Mouse (Mus musculus) erythroblast, adult 5-6 weeks (primary cell): ENCODE measurements around the gene Nobox. TPM values are rescaled to one million over a fixed set of nuclear protein-coding genes. Genes with fewer than 3 reads are reported as not detected.

ENCODE experiments used
- ATAC-seq: replicated peaks from 2 replicates; pipeline ENCODE4 v1.8.0; 2016; ENCODE audit warnings: moderate number of reproducible peaks, mild to moderate bottlenecking, moderate TSS enrichment, inconsistent platforms; ENCODE audit not compliant: poor library complexity, low FRiP score, severe bottlenecking
- total RNA-seq, 2 experiments: library from RNA; stranded (forward) in 1 of 2; stranded (reverse) in 1 of 2; fragments of 150-400 nt in 1 of 2; fragments of 200-764, 138-1000 nt in 1 of 2; gene quantifications; 2 replicates each; pipeline versions ENCODE4 v1.2.3 to v1.2.4; 2015 to 2017; ENCODE audit warnings: low replicate concordance in 2 of 2

The Nobox gene
- total RNA-seq (2015; ENCODE audit: low replicate concordance) = not detected in 2 replicates
- not detected in 2 replicates for total RNA-seq (2017; ENCODE audit: low replicate concordance)

DNA sequence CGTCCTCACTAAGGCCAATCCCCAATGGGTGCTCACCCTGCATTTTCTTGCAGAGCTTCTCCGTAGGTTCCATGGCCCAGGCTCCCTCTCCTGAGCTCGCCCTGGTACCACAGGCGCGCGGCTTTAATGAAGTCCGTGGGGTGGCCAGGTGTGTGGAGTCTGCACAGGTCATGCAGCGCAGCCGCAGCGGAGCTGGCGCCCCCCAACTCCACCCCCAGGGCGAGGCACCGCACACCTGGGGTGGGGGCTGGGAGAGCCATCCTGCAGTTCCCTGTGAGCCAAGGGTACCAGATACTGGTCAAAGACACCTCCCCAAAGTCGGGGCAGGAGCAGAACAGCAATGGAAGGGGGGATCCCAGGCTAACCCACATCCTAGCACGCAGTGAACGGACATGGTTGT, at the start of gene Nobox:
Gene Nobox, minus strand, starts transcription at position 101 of the 400 bp plus-strand sequence.
- ATAC-seq = no peak

DNA sequence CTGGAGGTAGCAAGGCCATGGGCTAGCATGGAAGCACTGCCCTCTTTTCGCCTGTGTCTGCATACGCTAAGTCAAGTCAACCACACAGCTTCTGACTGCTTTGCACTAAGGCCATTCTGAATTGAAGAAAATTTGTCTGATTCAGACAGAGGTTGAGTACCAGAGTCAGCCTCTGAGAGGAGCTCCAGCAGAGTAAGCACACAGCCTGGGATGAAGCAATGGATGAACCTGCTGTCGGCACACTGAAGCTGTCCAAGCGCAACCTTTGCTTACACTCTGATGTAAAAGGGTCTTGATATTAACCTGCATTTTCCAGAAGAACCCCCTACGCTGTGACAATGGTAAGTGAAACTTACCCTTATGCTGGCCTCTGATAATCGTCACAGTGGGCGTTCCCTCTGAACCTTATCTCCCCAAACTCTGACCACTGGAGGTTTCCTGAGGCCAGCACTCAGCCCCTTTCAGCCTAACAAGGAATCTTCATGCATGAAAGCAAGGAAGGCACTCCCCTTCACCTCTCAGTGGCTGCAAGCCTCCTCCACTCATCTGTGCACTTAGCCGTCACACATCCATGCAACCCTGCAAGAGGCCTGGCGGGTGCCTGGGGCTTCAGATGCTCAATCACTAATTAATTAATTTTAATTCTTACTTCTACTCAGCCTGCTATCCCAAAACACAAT, 45.3 kb upstream of the Nobox start:
- ATAC-seq = no peak

DNA sequence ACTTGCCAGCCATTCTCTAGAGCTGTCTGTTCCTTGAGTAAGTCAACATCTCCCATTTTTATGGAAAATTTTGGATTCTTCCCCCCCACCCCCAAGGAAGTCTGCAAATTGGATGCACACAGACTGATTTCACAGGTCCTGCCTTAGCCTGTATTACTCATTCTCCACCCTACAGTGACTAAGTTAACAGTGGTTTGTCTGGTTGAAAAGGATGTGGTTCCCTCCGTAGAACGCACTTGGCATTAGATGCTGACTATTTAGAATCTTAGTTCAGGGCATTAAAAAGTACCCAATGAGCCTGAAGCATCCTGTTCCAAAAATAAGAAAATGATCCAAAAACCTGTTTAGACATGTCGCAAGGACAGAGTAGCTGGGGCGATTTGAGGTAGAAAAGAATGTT, 44.1 kb upstream of the Nobox start:
- no peak for ATAC-seq

DNA sequence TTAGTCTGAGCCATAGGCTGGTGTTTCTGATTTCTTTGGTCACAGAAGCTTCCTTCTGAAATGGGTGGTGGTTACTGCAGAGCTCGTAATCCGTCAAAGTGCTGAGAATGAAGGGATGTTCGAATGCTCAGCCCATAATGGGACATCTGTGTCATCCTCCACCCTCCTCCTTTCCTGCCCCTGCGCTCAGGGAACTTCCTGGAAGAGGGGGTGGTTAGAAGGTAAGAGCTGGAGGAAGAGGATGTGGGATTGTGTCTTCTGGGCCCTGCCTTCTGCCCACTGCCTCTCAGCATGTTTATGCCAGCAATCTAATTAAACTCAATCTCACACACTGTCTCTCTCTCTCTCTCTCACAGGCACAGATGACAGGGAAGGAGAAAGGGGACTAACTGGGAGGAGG, 39.7 kb upstream of the Nobox start:
- no peak for ATAC-seq

DNA sequence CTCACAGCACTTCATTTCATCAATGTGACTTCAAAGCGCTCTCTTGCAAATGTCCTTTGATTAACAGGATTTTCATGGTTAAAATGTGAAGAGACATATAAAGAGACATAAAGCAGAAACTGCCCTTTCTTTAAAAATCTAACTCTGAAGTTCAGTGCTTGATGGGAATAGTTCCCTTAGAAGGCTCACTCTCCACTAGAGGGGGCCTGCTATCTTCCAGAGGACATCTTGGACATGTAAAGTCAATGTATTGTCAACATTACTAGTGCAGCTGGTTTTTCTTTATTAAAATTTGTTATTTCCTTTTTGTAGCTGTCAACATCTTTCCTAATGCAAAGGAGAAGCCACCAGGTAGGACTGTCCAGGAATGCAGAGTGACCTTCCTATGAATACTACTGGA, 38.3 kb upstream of the Nobox start:
- ATAC-seq = no peak

DNA sequence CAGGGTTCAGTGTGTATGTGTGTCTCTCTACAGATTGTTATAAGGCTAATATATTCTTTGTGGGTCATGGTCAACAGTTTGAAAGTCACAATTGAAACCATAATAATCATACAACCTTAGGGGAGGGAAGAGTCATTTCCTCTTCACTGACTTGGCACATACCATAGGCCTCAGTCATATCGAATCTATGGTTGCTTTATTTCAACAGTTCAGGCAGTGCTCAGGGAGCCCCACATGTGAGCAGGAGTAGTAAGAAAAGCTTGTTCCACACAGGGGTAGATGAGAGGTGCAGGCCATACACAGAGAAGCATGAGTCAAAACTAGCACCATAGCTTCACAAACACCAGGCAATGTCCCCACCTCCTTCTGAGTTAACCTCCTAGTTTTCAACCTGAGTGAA, 33.7 kb upstream of the Nobox start:
- no peak for ATAC-seq

DNA sequence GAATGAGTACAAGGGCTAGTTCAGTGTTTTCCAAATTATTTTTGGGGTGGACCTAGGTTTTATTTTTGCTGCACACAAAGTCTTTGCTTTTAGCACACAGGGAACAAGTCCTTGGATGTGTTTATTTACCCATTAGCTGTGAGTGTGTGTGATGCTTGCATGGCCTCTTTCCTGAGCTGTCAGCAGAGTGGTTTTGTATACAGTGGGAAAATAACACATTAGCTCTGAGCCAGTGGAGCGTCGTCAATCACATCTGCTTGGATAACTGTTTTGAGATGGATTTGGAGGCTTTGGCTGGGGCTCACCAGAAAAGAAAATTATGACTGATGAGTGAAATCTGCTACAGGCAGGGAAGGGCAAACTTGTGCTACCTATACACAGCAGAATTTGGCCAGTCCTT, 33.0 kb upstream of the Nobox start:
- no peak for ATAC-seq

DNA sequence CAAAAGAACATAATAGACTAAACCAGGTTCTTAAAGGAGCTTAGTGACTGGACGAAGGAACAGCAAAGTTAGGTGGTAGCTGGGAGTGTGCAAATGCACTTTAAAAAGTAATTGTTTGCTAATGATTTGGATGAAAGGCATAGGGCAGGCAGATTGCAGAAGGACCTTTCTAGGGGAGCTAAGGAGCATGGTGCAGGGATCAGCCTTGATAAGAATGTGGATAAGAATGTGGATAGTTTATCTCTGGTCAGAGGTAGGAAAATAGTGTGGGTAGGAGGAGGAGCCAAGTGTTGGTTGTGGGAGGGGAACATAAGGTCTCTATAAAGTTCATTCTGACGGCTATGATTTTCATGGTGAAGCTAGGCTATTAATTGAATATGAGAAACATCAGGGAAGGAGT, 29.4 kb upstream of the Nobox start:
- ATAC-seq = no peak

DNA sequence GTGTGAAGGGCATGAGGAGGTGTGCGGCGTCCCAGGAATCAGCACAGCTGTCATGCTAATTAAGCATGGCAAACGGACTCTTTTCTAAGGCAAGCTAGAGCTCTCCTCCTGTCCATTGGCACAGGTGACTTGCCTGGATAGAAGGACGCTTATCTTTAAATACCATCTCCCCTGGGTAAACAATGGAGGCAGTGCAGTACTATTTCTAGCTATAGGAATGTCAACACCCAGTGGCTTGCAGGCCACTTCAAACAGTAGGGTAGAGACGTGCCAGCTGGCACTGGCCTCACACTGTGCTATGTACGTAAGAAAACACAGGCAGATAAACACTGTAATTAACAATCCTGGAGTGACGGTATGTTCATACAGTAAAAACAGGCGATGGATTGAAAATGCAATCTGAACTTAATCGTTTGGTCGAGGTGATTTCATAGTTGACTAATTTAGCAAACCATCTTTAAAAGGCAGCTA, 28.2 kb upstream of the Nobox start:
- ATAC-seq = no peak

DNA sequence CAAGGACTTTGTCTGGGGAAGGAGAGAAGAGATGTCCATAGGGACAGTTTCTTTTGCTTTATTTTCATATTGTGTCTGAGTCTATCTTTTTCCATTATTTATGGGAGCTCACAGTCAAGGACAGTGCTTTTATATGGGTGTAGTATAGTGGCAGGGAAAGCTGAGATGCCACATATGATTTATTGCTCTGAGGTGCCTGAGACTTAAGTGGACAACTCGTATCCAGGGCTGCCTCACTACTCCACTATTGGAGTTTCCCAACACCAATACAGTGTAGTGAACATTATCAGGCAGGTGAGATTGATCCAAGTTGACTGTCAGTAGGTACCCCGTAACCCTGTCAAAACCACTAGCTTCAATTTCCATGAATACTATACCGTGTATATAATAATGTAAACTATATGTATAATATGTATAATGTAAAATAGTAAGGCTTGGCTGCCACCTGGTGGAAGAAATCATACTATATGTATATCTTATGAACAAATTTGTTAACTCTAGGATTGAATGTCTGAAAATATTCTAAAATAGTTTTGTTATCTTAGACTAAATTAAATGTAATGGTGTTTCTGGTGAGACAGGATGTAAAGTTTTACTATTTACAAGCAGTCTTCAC, 26.4 kb upstream of the Nobox start:
- ATAC-seq = no peak

DNA sequence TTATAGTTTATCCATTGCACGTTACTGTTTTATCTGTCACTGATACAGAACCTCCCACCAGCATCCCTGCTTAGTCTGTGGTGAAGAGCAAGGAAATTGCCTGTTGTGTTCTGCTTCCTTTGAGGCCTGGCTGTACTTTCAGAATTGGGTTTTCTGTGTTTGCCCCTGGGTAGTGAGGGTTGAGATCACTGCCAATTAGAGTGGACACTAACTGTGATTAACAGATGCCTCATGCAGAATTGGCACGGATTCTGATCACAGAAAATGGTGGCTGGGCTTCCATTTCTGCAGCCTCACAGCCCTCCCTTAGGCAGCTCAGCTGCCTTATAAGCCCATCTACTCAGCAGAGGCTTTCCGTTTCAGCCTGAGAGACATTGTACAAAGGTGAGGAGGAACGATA, 24.1 kb upstream of the Nobox start:
- no peak for ATAC-seq

DNA sequence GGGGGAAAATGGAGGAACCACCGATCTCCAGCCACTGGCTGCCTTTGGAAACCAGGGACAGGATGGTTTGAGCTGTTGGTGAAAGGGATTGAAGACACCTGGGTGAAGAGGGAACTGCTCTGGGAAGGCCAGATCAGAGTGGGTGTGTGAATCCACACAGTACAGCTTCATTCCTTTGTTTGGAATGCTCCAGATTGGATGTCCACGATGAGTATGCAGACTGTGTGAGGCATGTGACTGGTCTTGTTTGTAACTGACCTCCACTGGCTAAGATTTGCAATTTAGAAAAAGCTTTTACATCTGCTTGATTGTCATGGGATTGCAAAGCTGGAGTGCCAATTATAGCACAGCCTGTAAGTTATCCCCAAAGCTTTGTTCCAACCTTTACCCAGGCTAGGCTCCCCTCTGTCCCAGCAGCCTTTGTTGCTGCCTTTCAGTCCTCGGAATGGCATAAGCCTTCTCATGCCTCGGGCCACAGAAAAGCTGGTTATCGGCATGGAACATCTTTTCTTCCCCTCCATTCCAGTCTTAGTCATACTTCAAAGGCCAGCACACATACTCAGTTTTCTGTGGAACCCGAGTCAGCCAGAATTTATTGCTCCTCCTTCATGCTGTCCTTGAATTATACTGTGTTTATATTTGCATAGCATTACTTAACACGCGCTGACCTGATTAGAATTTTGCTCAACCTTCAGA, 3.8 kb upstream of the Nobox start:
- no peak for ATAC-seq

DNA sequence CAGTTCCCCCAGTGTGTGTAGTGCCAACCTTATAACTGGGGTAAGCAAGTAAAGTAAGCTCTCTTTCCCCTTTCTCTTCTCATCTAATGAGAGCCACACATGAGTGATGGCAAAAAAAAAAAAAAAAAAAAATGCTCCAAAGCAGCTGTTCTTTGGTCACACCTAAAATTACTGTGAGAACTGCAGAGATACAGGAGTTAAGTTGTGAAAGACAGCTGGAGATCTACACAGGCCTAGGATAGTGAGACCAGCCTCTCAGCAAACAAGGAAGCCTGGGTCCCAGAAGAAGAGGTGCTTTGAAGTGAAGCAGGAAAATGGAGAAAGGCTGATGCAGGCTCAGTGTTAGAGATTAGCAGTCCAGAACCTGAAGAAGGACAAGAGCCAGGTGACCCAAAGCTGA, 3.2 kb upstream of the Nobox start:
- ATAC-seq = no peak

DNA sequence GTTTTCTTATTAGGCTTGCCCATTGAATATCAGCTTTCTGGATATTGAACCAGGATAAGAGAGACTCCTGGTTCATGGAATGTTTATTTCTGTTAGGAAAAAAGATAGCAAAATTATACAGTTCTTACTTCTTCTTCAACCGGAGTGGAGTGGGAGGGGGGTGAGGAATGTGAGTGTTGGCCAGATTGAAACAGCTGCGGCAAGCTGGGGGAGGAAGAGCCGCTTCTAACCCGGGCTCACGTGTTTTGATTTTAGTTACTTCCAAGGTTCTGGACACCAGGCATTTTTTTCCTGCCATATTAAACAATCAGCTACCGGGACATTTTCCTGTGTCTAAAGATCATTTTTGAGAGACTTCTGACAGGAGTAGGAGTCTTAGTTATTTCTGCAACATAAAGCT, 717 bp upstream of the Nobox start:
- no peak for ATAC-seq

DNA sequence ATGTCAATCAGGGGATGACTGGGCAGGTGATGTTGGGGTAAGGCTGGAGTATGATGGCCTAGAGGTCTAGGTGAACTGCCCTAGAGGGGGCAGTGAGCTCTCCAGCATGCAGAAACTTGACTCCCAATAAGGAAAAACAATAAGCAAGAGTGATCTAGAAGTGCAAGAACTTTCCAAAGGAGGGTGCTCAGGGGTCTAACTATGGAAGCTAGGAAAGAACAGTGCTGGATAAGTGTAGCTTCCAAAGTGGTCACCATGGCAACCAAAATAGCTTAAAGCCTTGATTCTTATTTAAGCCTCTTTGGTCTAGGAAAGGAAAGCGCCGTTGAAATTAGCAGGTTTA, 11.9 kb downstream of the Nobox start:
- no peak for ATAC-seq

DNA sequence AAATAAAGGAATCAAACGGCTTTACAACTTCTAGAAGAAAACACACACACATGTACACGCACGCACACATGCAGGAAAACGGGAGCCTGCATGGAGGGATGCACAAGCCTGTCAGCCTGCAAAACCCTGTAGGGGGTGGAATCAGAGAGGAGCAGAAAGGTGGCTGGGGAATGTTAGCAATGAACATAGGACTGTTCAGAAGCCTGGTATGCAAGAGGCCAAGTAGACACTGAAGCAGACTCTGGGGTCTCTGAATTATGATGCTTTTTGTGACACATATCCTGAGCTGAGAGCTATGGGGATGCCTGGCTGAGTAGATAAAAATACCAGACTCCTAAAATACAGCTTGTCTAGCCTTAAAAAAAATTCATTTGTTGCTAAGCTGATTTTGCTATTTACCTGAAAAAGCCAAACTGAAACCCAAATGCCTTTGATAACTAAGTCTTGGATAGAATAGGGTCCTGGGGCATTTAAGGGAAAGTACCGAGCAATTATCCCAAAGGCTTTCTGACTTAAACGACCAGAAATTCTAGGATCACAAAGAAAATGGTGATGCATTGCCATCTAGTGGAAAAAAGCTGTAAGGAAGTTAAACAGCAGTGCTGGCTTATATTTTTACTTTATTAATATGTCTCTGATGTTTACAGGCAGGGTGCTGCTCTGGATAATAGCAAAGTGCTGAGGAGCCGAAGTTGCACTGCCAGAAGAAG, 12.4 kb downstream of the Nobox start:
- ATAC-seq = no peak

DNA sequence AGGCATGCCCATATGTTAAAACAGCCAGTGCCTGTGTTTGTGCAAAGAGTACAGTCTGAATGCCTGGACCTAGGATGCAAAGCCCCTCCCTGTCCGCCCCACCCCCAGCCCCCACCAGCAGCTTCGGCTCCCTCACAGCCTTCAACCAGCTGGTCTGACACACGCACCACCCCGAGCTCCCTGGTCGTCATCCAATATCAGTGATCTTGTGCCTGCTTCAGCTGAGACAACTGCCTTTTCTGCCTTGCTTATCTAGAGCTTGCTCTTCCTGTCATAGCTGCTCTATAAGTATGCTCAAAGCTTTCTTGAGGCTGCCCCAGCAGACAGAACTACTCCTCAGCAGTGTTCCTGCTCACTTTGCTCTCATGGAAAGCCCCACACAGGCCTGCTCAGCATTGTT, 13.4 kb downstream of the Nobox start:
- ATAC-seq = no peak

DNA sequence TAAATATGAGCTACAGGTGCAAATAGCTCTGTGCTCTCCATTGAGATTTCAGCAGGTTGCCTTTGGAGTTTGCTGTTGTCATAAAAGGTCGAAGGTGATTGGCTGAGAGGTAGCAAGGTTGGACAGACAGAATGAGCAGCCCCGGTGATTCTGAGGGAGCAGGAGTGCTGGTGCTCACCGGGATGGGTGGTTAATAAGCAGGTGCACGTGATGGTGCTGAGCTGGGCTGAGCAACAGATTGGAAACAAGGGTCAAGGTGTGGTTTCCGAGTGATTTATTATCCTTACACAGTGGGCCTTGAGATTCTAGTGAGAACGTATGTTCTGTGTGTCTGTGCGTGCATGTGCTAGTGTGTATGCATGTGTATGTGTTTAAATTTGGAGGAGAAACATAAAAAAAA, 16.2 kb downstream of the Nobox start:
- ATAC-seq = no peak

DNA sequence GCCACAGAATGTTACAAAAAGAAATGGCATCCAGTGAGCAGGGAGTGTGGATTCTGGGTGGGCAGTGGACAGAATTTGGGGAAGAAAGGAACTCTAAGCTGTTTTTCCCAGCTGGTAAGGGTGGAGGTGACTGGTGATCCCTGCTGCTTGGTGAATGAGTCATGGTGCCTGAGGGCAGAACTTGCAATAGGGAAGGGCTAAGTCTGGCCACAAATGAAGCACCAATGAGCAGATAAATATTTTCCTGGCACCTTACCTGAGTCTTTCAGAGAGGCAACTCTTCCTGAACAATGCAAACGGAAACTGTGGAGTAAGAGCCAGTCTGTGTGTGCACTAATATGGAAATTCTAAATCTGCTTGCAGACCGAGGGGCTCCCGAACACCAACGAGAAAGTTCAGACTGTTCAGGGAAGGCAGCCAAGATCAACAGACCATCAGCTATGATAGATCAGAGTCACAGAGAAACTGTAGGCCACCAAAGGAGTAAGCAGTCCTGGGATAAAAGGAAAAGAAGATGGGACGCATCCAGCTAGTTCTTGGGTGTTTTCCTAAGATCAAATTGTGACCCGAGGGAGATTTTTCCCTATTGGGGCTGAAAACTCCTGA, 16.8 kb downstream of the Nobox start:
- ATAC-seq = no peak

DNA sequence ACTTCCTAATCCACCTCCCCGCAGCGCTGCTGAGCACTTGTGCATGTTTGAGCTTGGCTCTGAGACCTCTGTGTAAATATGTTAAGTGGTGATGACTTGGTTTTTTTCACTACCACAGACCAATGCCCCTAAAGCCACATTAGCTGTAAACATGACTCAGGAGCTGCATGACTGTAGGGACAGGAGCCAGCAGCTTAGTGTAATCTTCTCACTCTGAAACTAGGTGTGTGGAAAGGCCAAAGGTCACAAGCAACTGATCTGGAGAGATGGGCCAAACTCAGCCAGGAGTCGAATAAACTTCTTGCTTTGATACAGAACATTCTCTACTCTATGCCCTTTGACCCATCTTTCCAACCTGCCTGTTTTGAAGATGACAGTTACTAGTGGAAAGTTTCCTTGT, 17.3 kb downstream of the Nobox start:
- no peak for ATAC-seq
